Mouse (Mus musculus) large intestine, adult 2 months (tissue): ENCODE measurements at regions not wholly inside any gene's neighbourhood (a gene's known extent, or its start where the extent isn't known, plus 50 kb on each side); places are given as distances from the start of the nearest gene placed in this dataset.

Experiments used
- DNase-seq: peaks from one replicate; pipeline ENCODE4 v3.0.0-alpha.2; 2012; ENCODE audit warnings: low read depth, low spot score
- WGBS: fragments of 180-500 bp; shearing (Covaris S2); methylation state at CpG from one replicate; pipeline ENCODE4 v1.1.7; 2018; 5-methylcytosine and 5-hydroxymethylcytosine counted together

DNA sequence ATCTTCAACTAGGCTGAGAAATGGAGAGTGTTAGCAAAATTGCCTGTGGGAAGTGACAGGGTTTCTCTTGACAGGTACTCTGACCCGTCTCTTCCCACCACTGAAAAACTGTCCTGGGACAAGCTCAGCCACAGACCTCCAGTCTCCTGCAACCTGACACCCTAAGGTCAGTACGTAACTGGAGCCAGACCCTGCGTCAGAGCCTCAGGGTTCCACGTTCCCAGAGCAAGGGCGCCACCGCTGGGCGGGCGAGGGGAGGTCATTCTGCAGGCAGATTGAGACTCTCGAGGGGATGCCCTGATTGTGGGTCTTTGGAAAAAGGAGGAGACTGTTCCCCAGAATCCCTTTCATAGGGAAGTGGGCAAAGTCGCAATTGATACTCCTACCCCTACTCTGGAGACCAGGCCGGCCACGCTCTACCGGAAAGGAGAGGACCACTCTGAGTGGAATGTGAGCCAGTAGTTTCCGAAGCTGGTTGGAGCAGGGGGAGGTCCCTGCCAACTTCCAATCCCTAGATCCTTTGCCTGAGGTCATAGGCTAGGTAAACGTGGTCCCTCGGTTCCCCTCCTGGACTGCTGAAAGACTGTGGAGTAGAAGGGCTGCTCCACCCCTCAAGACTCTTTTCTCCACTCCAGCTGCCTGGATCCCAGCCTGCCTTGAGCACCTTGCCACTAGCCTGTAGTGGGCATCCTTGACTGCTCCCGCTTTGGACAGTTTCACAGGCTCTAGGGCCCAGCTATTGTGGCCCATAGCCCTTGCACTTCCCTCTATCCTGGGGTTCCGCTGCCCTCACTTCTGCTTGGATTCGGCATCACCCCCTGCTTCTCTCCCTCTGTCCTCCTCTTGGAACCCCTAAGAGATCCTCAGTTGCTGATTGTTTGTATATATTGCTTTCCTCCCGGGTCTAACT lies 61.0 kb upstream of the Lpcat1 start:
- WGBS, result 18% methylated on average over 20 of the region's 20 CpGs
- DNase-seq, result no peak

DNA sequence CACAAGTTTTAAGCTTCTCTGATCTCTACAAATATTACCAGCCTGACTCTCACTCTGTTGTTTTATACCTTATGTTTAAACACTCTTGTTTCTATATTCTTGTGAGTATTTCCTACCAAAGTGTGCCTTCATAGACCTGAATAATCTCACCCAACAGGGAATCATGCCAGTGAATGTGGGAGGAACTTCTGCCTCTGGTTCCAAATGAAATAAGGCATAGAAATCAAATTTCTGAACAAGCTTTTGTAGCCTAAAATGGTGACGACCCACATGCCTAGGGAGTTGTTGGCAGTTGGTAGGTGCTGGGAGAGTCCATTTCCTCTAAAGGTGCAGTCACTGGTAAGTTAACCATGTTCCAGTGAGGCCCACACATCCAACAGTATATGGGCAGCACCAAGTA lies 66.1 kb upstream of the Lpcat1 start:
- no peak for DNase-seq
- 78% methylated on average over 1 of the region's 1 CpGs for WGBS

GRCm38 (mm10) chr13:73397033-73397432 lies 68.7 kb upstream of the Ndufs6 start:
- 19% methylated on average over 4 of the region's 4 CpGs for WGBS
- no peak for DNase-seq

GRCm38 (mm10) chr13:73395856-73396255 lies 67.5 kb upstream of the Ndufs6 start:
- DNase-seq, result no peak

GRCm38 (mm10) chr13:73389051-73389450 lies 60.7 kb upstream of the Ndufs6 start:
- 62% methylated on average over 4 of the region's 4 CpGs for WGBS
- no peak for DNase-seq

More at GRCm38 (mm10) chr13:73395856-73396255, 67.5 kb upstream of the Ndufs6 start:
- 53% methylated on average over 7 of the region's 7 CpGs for WGBS

- peak; percentile 27 for DNase-seq
Measured at GRCm38 (mm10) chr13:73383585-73383984, 55.2 kb upstream of the Ndufs6 start.

More at GRCm38 (mm10) chr13:73383585-73383984, 55.2 kb upstream of the Ndufs6 start:
- 56% methylated on average over 3 of the region's 3 CpGs for WGBS
